Mouse (Mus musculus) G1E (cell line): Measurements from ENCODE around the gene Pdgfc.

ENCODE experiments used
- CTCF ChIP-seq: IDR thresholded peaks from 2 replicates; pipeline ENCODE4 v1.5.1; 2012; ENCODE audit warnings: low read depth, low read length, inconsistent platforms, mixed read lengths
- GATA1 ChIP-seq: IDR thresholded peaks from 2 replicates; pipeline ENCODE4 v1.6.1; 2012; ENCODE audit warnings: borderline replicate concordance, low read length, inconsistent platforms, mixed read lengths
- TAL1 ChIP-seq: conservative IDR thresholded peaks from 2 replicates; pipeline ENCODE4 v1.6.1; 2012; ENCODE audit warnings: low read depth, low read length, inconsistent platforms, mixed read lengths

- TF ChIP-seq CTCF (no peak), GATA1 (no peak), TAL1 (no peak)
Observed at GRCm38 (mm10) chr3:81221682-81222081, 185.5 kb downstream of the Pdgfc start.
